Mouse (Mus musculus): ENCODE results near the gene Cry2. TPM values are rescaled to one million over a fixed set of nuclear protein-coding genes. Genes with fewer than 3 reads are reported as not detected.
A peak's percentile ranks its signal among the peaks of the same experiment; 100 is the strongest.

Gene Cry2
- polyA plus RNA-seq, 1 experiment from 2014 or later = 51.4 TPM

DNA sequence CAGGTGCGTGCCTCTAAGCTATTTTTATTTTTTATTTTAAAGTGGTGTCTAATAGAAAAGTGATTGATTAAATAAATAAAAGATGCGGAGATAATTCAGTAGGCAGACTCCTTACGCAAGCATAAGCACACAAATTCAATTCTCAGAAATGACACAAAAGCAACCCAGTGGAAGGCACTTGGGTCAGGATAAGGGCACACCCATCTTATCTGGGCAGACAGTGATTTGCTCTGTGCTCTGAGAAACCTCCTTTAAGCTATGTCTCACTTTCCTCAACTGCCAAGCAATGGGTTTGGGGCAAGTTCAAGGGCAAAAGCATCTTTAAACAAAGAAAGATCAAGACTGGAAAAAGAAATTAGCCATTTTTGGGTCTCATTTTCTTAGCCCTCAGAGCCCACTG lies 17.3 kb upstream of the Cry2 start:
- H3K9ac ChIP-seq (ENCODE audit: low read depth, low read length) = no peak overlapping the region
- H3K27me3 ChIP-seq (replicated peaks; ENCODE audit: control insufficient read depth, insufficient read depth, low read length) = no peaks in the 10 kb centered on the region
- no peak overlapping the region for H3K27ac ChIP-seq (ENCODE audit: low read depth, low read length)
- H3K4me3 ChIP-seq (ENCODE audit: low read length) = no peak overlapping the region
- no peaks in the 10 kb centered on the region for H3K9me3 ChIP-seq (ENCODE audit: control insufficient read depth, low read length)
- no peak overlapping the region for H3K4me2 ChIP-seq (ENCODE audit: low read length)
- H3K4me1 ChIP-seq (ENCODE audit: control insufficient read depth, insufficient read depth, low read depth, low read length) = peaks cover 9% of the 10 kb centered on the region
- no peak for ATAC-seq
- 95% methylated on average over 3 of the region's 3 CpGs for WGBS
- 0 out of 2 replicates have a peak, but pooled peaks cover 6% of the 10 kb centered on the region for H3K36me3 ChIP-seq (ENCODE audit: control insufficient read depth, insufficient read depth, low read length)

DNA sequence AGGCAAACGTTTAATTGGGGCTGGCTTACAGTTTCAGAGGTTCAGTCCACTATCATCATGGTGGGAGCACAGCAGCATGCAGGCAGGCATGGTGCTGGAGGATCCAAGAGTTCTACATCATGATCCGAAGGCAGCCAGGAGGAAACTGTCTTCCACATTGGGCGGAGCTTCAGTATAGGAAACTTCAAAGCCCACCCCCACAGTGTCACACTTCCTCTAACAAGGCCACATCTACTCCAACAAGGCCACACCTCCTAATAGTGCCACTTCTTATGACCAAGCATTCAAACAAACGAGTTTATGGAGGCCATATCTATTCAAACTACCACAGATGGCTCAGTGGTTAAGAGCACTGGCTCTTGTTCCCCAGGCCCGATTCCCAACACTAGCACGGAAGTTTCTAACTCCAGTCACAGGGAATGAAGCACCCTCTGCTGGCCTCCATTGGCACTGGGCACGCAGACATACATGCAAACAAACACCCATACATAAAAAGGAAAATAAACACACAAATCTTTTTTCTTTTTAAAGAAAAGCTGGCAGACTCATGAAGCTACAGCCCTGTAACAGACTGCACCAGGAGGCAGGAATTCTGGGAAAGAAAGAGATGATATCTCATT lies 13.4 kb upstream of the Cry2 start:
- H3K4me2 ChIP-seq (ENCODE audit: low read length) = no peak overlapping the region
- 69% methylated on average over 7 of the region's 7 CpGs for WGBS
- no peaks in the 10 kb centered on the region; the same call in 1 of the 2 replicates for H3K4me1 ChIP-seq (ENCODE audit: control insufficient read depth, insufficient read depth, low read depth, low read length)
- H3K36me3 ChIP-seq (ENCODE audit: control insufficient read depth, insufficient read depth, low read length) = no peaks in the 10 kb centered on the region
- H3K27me3 ChIP-seq (replicated peaks; ENCODE audit: control insufficient read depth, insufficient read depth, low read length) = no peaks in the 10 kb centered on the region
- no peak overlapping the region for H3K27ac ChIP-seq (ENCODE audit: low read depth, low read length)
- no peak for ATAC-seq
- no peak overlapping the region for H3K9ac ChIP-seq (ENCODE audit: low read depth, low read length)
- H3K4me3 ChIP-seq (ENCODE audit: low read length) = no peak overlapping the region
- no peaks in the 10 kb centered on the region for H3K9me3 ChIP-seq (ENCODE audit: control insufficient read depth, low read length)

DNA sequence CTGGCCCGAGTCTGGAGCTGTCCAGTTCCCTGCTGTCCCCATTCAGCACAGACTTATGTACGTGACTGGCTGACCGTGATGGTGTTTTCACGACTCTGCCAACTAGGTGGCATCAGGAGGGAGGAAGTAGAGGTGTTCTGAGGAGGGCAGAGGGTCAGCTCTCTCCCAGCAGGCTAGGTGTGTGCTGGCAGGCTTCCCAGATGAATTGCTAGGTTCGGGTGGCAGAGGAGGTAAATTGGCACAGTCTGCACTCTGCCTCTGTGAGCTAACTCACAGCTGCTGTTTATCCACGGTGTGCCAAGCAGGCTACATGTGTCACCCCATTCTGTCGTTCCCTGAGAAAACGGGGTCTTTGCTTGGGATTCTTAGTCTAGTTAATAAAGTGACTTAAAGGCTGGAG lies 12.8 kb upstream of the Cry2 start:
- H3K4me2 ChIP-seq (ENCODE audit: low read length) = no peak overlapping the region
- no peaks in the 10 kb centered on the region for H3K36me3 ChIP-seq (ENCODE audit: control insufficient read depth, insufficient read depth, low read length)
- 64% methylated on average over 8 of the region's 8 CpGs for WGBS
- no peak for ATAC-seq
- H3K4me3 ChIP-seq (ENCODE audit: low read length) = no peak overlapping the region
- H3K9ac ChIP-seq (ENCODE audit: low read depth, low read length) = no peak overlapping the region
- no peaks in the 10 kb centered on the region; the same call in 1 of the 2 replicates for H3K4me1 ChIP-seq (ENCODE audit: control insufficient read depth, insufficient read depth, low read depth, low read length)
- no peak overlapping the region for H3K27ac ChIP-seq (ENCODE audit: low read depth, low read length)
- no peaks in the 10 kb centered on the region for H3K27me3 ChIP-seq (replicated peaks; ENCODE audit: control insufficient read depth, insufficient read depth, low read length)
- H3K9me3 ChIP-seq (ENCODE audit: control insufficient read depth, low read length) = no peaks in the 10 kb centered on the region

DNA sequence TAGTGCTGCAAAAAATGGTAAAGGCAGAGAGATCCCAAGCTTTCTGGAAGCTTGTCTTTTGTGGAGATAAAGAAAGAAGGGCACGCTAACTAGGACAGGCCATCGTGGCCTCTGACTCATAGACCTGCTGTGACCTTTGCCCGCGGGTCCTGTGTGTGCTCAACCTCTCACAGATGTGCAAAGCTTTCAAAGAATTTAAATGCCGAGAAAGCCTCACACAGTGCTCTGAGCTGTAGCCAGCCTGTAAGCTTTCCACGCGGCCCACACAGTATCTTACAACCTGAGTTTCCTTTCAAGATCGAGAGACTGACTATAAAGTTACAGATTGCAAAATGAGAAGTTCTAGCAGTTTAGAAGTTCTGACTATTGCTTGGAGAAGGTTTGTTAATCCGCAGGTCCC lies 12.0 kb upstream of the Cry2 start:
- ATAC-seq = no peak
- 55% methylated on average over 9 of the region's 9 CpGs for WGBS

DNA sequence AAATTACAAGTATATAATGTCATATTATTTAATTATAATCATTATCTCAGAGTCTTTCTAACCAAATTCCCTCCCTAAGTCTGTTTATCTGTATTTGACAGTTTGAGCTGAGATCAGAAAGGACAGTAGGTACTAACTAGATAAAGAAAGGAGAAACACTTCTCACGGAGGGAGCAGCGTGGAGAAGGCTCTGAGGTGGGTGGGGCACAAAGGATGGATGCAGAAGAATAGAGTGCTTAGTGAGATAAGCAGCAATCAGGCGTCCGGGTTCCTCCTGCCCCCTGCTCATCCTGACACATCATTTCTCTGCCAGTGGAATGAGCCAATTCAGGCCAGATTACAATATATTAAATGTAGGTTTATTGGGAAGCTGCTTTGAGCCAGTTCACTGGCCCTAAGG lies 10.5 kb upstream of the Cry2 start:
- Histone ChIP-seq H3K27ac (ENCODE audit: low read depth, low read length) (no peak overlapping the region), H3K4me1 (ENCODE audit: control insufficient read depth, insufficient read depth, low read depth, low read length) (no peaks in the 10 kb centered on the region), H3K36me3 (ENCODE audit: control insufficient read depth, insufficient read depth, low read length) (no peaks in the 10 kb centered on the region), H3K9ac (ENCODE audit: low read depth, low read length) (no peak overlapping the region), H3K4me2 (ENCODE audit: low read length) (no peak overlapping the region), H3K9me3 (ENCODE audit: control insufficient read depth, low read length) (no peaks in the 10 kb centered on the region), H3K4me3 (ENCODE audit: low read length) (no peak overlapping the region), H3K27me3 (replicated peaks; ENCODE audit: control insufficient read depth, insufficient read depth, low read length) (no peaks in the 10 kb centered on the region)
- 57% methylated on average over 4 of the region's 4 CpGs for WGBS
- no peak for ATAC-seq

More for the DNA sequence above, 12.0 kb upstream of the Cry2 start:
- Histone ChIP-seq H3K4me2 (ENCODE audit: low read length) (no peak overlapping the region), H3K4me1 (ENCODE audit: control insufficient read depth, insufficient read depth, low read depth, low read length) (no peaks in the 10 kb centered on the region; the same call in 1 of the 2 replicates), H3K27ac (ENCODE audit: low read depth, low read length) (no peak overlapping the region), H3K27me3 (replicated peaks; ENCODE audit: control insufficient read depth, insufficient read depth, low read length) (no peaks in the 10 kb centered on the region), H3K9me3 (ENCODE audit: control insufficient read depth, low read length) (no peaks in the 10 kb centered on the region), H3K4me3 (ENCODE audit: low read length) (no peak overlapping the region), H3K36me3 (ENCODE audit: control insufficient read depth, insufficient read depth, low read length) (no peaks in the 10 kb centered on the region), H3K9ac (ENCODE audit: low read depth, low read length) (no peak overlapping the region)

DNA sequence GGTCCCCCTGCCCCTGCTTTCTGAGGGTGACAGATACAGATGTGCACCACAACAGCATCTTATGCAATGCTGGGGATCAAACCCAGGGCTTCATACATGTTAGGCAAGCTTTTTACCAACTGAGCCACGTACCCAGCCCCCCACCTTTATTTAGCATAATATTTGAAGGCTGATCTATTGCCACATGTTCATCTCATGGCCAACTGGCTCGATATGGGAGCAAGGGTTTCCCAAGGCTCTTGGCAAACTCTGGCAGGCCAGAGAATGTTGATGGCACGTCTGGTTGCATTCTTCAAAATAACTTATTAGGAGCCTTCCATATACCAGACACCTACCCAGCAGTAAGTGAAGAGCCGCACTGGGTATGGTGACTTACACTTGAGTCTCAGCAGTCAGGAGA lies 9.5 kb upstream of the Cry2 start:
- Histone ChIP-seq H3K9ac (ENCODE audit: low read depth, low read length) (no peak overlapping the region), H3K9me3 (ENCODE audit: control insufficient read depth, low read length) (no peaks in the 10 kb centered on the region), H3K4me3 (ENCODE audit: low read length) (no peak overlapping the region), H3K4me1 (ENCODE audit: control insufficient read depth, insufficient read depth, low read depth, low read length) (no peaks in the 10 kb centered on the region), H3K27ac (ENCODE audit: low read depth, low read length) (no peak overlapping the region), H3K27me3 (replicated peaks; ENCODE audit: control insufficient read depth, insufficient read depth, low read length) (no peaks in the 10 kb centered on the region), H3K4me2 (ENCODE audit: low read length) (no peak overlapping the region), H3K36me3 (ENCODE audit: control insufficient read depth, insufficient read depth, low read length) (no peaks in the 10 kb centered on the region)
- ATAC-seq = no peak
- 81% methylated on average over 4 of the region's 4 CpGs for whole genome bisulfite sequencing

DNA sequence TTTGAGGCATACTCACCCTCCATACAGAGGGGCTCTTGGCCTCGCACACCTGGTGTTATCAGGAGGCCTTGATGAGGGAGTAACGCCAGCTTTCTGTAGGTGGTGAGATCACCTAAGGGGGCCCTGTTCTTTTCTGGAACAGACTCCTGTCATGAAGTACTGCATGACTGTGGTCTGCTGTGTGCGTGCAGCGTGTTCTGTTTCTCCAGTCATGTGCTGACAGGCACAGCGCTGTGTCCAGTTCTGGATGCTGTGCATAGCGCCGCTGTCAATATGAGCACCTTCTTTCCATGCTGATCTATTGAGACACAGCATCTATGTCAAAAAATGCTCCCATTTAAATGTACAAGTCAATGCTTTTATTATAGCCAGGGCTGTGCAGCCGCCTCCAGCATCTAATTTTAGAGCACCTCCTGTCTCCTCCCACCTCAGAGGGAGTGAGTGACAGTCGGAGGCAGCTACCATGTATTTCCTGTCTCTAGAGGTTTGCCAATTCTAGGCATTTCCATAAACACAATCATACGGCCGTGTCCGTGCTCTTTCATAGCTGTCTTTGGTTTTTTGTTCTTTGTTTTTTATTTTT lies 8.7 kb upstream of the Cry2 start:
- Histone ChIP-seq H3K9ac (ENCODE audit: low read depth, low read length) (no peak overlapping the region), H3K4me1 (ENCODE audit: control insufficient read depth, insufficient read depth, low read depth, low read length) (no peaks in the 10 kb centered on the region), H3K36me3 (ENCODE audit: control insufficient read depth, insufficient read depth, low read length) (no peaks in the 10 kb centered on the region), H3K4me2 (ENCODE audit: low read length) (no peak overlapping the region), H3K27me3 (replicated peaks; ENCODE audit: control insufficient read depth, insufficient read depth, low read length) (no peaks in the 10 kb centered on the region), H3K27ac (ENCODE audit: low read depth, low read length) (no peak overlapping the region), H3K4me3 (ENCODE audit: low read length) (no peak overlapping the region), H3K9me3 (ENCODE audit: control insufficient read depth, low read length) (no peaks in the 10 kb centered on the region)
- ATAC-seq = peak; percentile 35; the same call in 1 of the 2 replicates
- whole genome bisulfite sequencing = 74% methylated on average over 12 of the region's 12 CpGs

DNA sequence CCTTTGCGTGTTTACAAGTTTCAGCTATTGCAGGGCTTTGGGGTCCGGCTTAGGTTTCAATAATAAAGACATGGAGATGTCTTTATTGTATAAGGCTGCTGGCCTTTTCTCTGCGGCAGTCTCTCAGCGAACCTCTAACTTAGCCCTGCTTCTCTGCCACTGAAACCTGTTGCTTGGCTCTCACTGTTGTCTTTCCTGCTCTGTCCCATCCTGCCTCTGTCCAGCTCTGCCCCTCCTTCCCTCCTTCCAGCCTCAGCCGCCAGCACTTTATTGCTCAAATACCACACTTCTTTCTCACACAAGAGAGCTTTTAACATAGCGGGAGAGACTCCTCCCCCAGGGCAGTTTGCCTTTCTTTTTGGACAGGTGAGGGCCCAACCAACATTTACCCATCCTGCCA lies 6.6 kb upstream of the Cry2 start:
- ATAC-seq = no peak
- no peak overlapping the region for H3K27ac ChIP-seq (ENCODE audit: low read depth, low read length)
- no peaks in the 10 kb centered on the region for H3K36me3 ChIP-seq (ENCODE audit: control insufficient read depth, insufficient read depth, low read length)
- no peak overlapping the region for H3K4me3 ChIP-seq (ENCODE audit: low read length)
- H3K27me3 ChIP-seq (replicated peaks; ENCODE audit: control insufficient read depth, insufficient read depth, low read length) = no peaks in the 10 kb centered on the region
- H3K9me3 ChIP-seq (ENCODE audit: control insufficient read depth, low read length) = no peaks in the 10 kb centered on the region
- 64% methylated on average over 6 of the region's 6 CpGs for WGBS
- no peak overlapping the region for H3K4me2 ChIP-seq (ENCODE audit: low read length)
- H3K9ac ChIP-seq (ENCODE audit: low read depth, low read length) = no peak overlapping the region
- H3K4me1 ChIP-seq (ENCODE audit: control insufficient read depth, insufficient read depth, low read depth, low read length) = no peaks in the 10 kb centered on the region

DNA sequence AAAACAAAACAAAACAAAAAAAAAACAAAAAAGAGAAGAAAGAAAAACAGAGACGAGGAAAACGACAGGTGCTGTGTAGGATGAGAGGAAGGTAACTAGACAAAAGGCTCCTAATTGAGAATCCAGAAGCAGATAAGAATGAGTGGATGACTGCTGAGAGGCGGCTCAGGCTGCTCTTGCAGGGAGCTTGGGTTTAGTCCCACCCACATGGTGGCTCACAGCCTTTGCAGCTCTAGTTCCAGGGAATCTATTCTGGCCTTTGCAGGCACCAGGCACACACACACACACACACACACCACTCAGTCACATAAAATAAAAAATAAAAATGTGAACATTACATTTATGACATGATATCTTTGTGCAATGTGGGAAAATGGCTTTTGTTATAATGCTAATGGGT lies 4.7 kb upstream of the Cry2 start:
- no peaks in the 10 kb centered on the region for H3K9me3 ChIP-seq (ENCODE audit: control insufficient read depth, low read length)
- H3K9ac ChIP-seq (ENCODE audit: low read depth, low read length) = no peak overlapping the region
- H3K27ac ChIP-seq (ENCODE audit: low read depth, low read length) = no peak overlapping the region
- no peaks in the 10 kb centered on the region for H3K27me3 ChIP-seq (replicated peaks; ENCODE audit: control insufficient read depth, insufficient read depth, low read length)
- H3K4me3 ChIP-seq (ENCODE audit: low read length) = no peak overlapping the region
- 63% methylated on average over 3 of the region's 3 CpGs for WGBS
- no peak for ATAC-seq
- no peaks in the 10 kb centered on the region for H3K36me3 ChIP-seq (ENCODE audit: control insufficient read depth, insufficient read depth, low read length)
- H3K4me2 ChIP-seq (ENCODE audit: low read length) = no peak overlapping the region
- H3K4me1 ChIP-seq (ENCODE audit: control insufficient read depth, insufficient read depth, low read depth, low read length) = peaks cover 4% of the 10 kb centered on the region
